Mouse (Mus musculus) bone marrow, adult 2 months (tissue): ENCODE results near the gene Camk1g.

Experiments
- CTCF ChIP-seq: fragments of 200-500 bp; IDR thresholded peaks from 2 replicates; pipeline ENCODE4 v1.5.1; 2011; ENCODE audit warnings: low read length, control low read depth; ENCODE audit not compliant: control insufficient read depth, insufficient read depth
- POLR2A ChIP-seq: fragments of 200-500 bp; IDR thresholded peaks from 2 replicates; pipeline ENCODE4 v1.6.1; 2011; ENCODE audit warnings: low read depth, mild to moderate bottlenecking, control low read depth, low read length, borderline replicate concordance; ENCODE audit not compliant: control insufficient read depth

DNA sequence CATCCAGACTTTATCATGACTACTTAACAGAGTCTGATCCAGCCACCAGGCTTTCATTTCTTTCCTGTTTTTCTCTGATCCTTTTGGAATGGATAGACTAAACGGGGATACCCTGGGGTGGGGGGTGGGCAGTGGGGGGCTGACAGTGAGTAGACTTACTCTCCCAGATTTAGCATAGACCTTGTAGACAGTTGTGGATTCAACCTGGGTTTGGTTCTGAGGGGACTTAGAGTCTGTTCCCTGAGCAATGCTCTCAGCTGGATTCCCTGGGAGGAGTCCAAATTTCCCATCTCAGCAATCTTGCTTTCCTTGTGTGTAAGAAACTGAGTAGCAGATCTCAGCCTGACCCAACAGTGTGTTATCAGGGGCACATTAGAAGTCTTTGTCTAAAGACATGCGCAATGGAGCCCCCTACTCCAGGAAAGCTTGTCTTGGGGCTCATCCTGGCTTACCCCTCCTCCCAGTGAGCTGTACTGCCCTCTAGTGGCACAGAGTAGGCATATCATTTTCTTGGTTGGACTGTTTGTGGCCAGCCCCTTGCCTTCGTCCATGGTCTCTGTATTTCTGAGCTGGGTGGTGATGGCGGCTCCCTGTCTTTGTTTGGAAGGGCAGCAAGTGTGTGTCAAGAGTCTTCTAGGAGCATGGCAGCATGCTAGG is 6.5 kb upstream of the Camk1g start:
- TF ChIP-seq CTCF (peak; percentile 88), POLR2A (no peak)
